Mouse (Mus musculus): ENCODE data around the gene Mindy2.

GRCm38 (mm10) chr9:70675117-70675516 lies 18.1 kb upstream of the Mindy2 start:
- TF ChIP-seq CTCF (IDR thresholded peaks at IDR 0.05; ENCODE audit: insufficient read depth, low read depth, low read length) (no peak), POLR2A (IDR thresholded peaks at IDR 0.05; ENCODE audit: insufficient read depth, low read depth, low read length) (no peak)

Measured in olfactory bulb, adult 2 months (tissue).